Mouse (Mus musculus): ENCODE results near the gene Pik3cg.

DNA sequence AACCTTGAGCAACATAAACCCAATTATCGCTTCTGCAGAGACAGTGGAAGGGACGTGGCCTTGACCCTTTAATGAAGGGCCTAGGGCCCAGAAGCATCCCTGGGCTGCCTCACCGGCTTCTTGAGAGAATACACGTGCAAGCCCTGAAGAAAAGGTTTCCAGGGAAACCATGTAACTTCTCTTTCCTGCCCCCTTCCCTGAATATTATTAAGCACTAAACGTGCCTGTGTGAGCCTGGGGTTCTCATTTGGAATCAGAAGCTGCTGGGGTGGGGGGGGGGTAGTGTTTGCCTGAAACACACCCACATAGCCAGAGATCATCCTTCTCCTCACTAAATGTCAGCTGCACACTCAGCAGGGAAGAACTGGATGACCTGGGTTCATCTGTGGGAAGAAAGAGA lies 49.7 kb downstream of the Pik3cg start:
- TF ChIP-seq CTCF (IDR thresholded peaks at IDR 0.05; ENCODE audit: low read depth) (no peak), EP300 (IDR thresholded peaks at IDR 0.05; ENCODE audit: low read depth) (no peak)
